Mouse (Mus musculus): ENCODE results near the gene Cd44. TPM values are rescaled to one million over a fixed set of nuclear protein-coding genes. Genes with fewer than 3 reads are reported as not detected.

Cd44 gene
- total RNA-seq, 1 experiment: 14.3 TPM

- no peaks in the 10 kb centered on the region for H3K9me3 ChIP-seq (ENCODE audit: control insufficient read depth, insufficient read depth, low read depth, low read length)
- DNase-seq (ENCODE audit: low read depth, low spot score): no peak
- 0 out of 4 replicates have a peak, but pooled peaks cover 0 to 2% of the 10 kb centered on the region in 2 experiments for H3K4me1 ChIP-seq (ENCODE audit: control insufficient read depth in 2 of 2, insufficient read depth in 2 of 2, low read length in 2 of 2, poor library complexity in 1 of 2)
- H3K9ac ChIP-seq (ENCODE audit: insufficient read depth, low read depth, low read length, poor library complexity, severe bottlenecking): no peak overlapping the region
- no peaks in the 10 kb centered on the region for H3K36me3 ChIP-seq (ENCODE audit: control insufficient read depth, insufficient read depth, low read length, poor library complexity, severe bottlenecking)
- in situ Hi-C loops (cut with MboI; ENCODE audit: low sequenced_read_pairs in 2 of 2, unreplicated experiment in 2 of 2): no loop called here
- no peak overlapping the region for H3K27ac ChIP-seq (ENCODE audit: insufficient read depth, low read depth, low read length, poor library complexity, severe bottlenecking)
- no peak for TF ChIP-seq ZNF384 (IDR thresholded peaks at IDR 0.05; ENCODE audit: low read depth, low read length)
- TF ChIP-seq CHD2 (IDR thresholded peaks at IDR 0.05; ENCODE audit: low read depth, low read length): no peak
- no peak for TF ChIP-seq MAFK (IDR thresholded peaks at IDR 0.05; ENCODE audit: insufficient read depth, low read depth, low read length)
- no peak for TF ChIP-seq HCFC1 (IDR thresholded peaks at IDR 0.05; ENCODE audit: borderline replicate concordance, insufficient read depth, low read length)
- TF ChIP-seq ZC3H11A (IDR thresholded peaks at IDR 0.05; ENCODE audit: borderline replicate concordance, low read depth, low read length): no peak
- H3K4me3 ChIP-seq (ENCODE audit: insufficient read depth in 1 of 2, low read depth in 1 of 2, low read length in 2 of 2, poor library complexity in 1 of 2, severe bottlenecking in 1 of 2): no peak overlapping the region
Observed at GRCm38 (mm10) chr2:102896154-102896553, 5.3 kb downstream of the Cd44 start.

GRCm38 (mm10) chr2:102895197-102895596 is 6.3 kb downstream of the Cd44 start:
- no peaks in the 10 kb centered on the region for H3K9me3 ChIP-seq (ENCODE audit: control insufficient read depth, insufficient read depth, low read depth, low read length)
- no peak overlapping the region for H3K27ac ChIP-seq (ENCODE audit: insufficient read depth, low read depth, low read length, poor library complexity, severe bottlenecking)
- no peak overlapping the region for H3K4me3 ChIP-seq (ENCODE audit: insufficient read depth in 1 of 2, low read depth in 1 of 2, low read length in 2 of 2, poor library complexity in 1 of 2, severe bottlenecking in 1 of 2)
- no peak overlapping the region for H3K9ac ChIP-seq (ENCODE audit: insufficient read depth, low read depth, low read length, poor library complexity, severe bottlenecking)
- no peaks in the 10 kb centered on the region for H3K4me1 ChIP-seq (ENCODE audit: control insufficient read depth in 2 of 2, insufficient read depth in 2 of 2, low read length in 2 of 2, poor library complexity in 1 of 2)
- DNase-seq (ENCODE audit: low read depth, low spot score): no peak
- no peak for TF ChIP-seq ZNF384 (IDR thresholded peaks at IDR 0.05; ENCODE audit: low read depth, low read length)
- TF ChIP-seq MAFK (IDR thresholded peaks at IDR 0.05; ENCODE audit: insufficient read depth, low read depth, low read length): no peak
- TF ChIP-seq CHD2 (IDR thresholded peaks at IDR 0.05; ENCODE audit: low read depth, low read length): no peak
- TF ChIP-seq ZC3H11A (IDR thresholded peaks at IDR 0.05; ENCODE audit: borderline replicate concordance, low read depth, low read length): no peak
- TF ChIP-seq HCFC1 (IDR thresholded peaks at IDR 0.05; ENCODE audit: borderline replicate concordance, insufficient read depth, low read length): no peak
- no peaks in the 10 kb centered on the region for H3K36me3 ChIP-seq (ENCODE audit: control insufficient read depth, insufficient read depth, low read length, poor library complexity, severe bottlenecking)
- in situ Hi-C loops (cut with MboI; ENCODE audit: low sequenced_read_pairs in 2 of 2, unreplicated experiment in 2 of 2): no loop called here

- TF ChIP-seq ZC3H11A (IDR thresholded peaks at IDR 0.05; ENCODE audit: borderline replicate concordance, low read depth, low read length) (no peak), MAFK (IDR thresholded peaks at IDR 0.05; ENCODE audit: insufficient read depth, low read depth, low read length) (no peak), ZNF384 (IDR thresholded peaks at IDR 0.05; ENCODE audit: low read depth, low read length) (no peak), HCFC1 (IDR thresholded peaks at IDR 0.05; ENCODE audit: borderline replicate concordance, insufficient read depth, low read length) (no peak), CHD2 (IDR thresholded peaks at IDR 0.05; ENCODE audit: low read depth, low read length) (no peak)
- Histone ChIP-seq H3K4me3 (ENCODE audit: insufficient read depth in 1 of 2, low read depth in 1 of 2, low read length in 2 of 2, poor library complexity in 1 of 2, severe bottlenecking in 1 of 2) (no peak overlapping the region), H3K9me3 (ENCODE audit: control insufficient read depth, insufficient read depth, low read depth, low read length) (no peaks in the 10 kb centered on the region), H3K27ac (ENCODE audit: insufficient read depth, low read depth, low read length, poor library complexity, severe bottlenecking) (no peak overlapping the region), H3K36me3 (ENCODE audit: control insufficient read depth, insufficient read depth, low read length, poor library complexity, severe bottlenecking) (no peaks in the 10 kb centered on the region), H3K4me1 (ENCODE audit: control insufficient read depth in 2 of 2, insufficient read depth in 2 of 2, low read length in 2 of 2, poor library complexity in 1 of 2) (no peaks in the 10 kb centered on the region), H3K9ac (ENCODE audit: insufficient read depth, low read depth, low read length, poor library complexity, severe bottlenecking) (no peak overlapping the region)
- in situ Hi-C loops (cut with MboI; ENCODE audit: low sequenced_read_pairs in 2 of 2, unreplicated experiment in 2 of 2): no loop called here
- no peak for DNase-seq (ENCODE audit: low read depth, low spot score)
Observed at GRCm38 (mm10) chr2:102894785-102895184, 6.7 kb downstream of the Cd44 start.

- DNase-seq (ENCODE audit: low read depth, low spot score): peak; percentile 42
- Histone ChIP-seq H3K9ac (ENCODE audit: insufficient read depth, low read depth, low read length, poor library complexity, severe bottlenecking) (no peak overlapping the region), H3K27ac (ENCODE audit: insufficient read depth, low read depth, low read length, poor library complexity, severe bottlenecking) (no peak overlapping the region), H3K9me3 (ENCODE audit: control insufficient read depth, insufficient read depth, low read depth, low read length) (no peaks in the 10 kb centered on the region), H3K36me3 (ENCODE audit: control insufficient read depth, insufficient read depth, low read length, poor library complexity, severe bottlenecking) (no peaks in the 10 kb centered on the region), H3K4me1 (ENCODE audit: control insufficient read depth in 2 of 2, insufficient read depth in 2 of 2, low read length in 2 of 2, poor library complexity in 1 of 2) (no peaks in the 10 kb centered on the region), H3K4me3 (ENCODE audit: insufficient read depth in 1 of 2, low read depth in 1 of 2, low read length in 2 of 2, poor library complexity in 1 of 2, severe bottlenecking in 1 of 2) (no peak overlapping the region)
- in situ Hi-C loops (cut with MboI; ENCODE audit: low sequenced_read_pairs in 2 of 2, unreplicated experiment in 2 of 2): no loop called here
- TF ChIP-seq HCFC1 (IDR thresholded peaks at IDR 0.05; ENCODE audit: borderline replicate concordance, insufficient read depth, low read length): no peak
- TF ChIP-seq ZC3H11A (IDR thresholded peaks at IDR 0.05; ENCODE audit: borderline replicate concordance, low read depth, low read length): no peak
- no peak for TF ChIP-seq ZNF384 (IDR thresholded peaks at IDR 0.05; ENCODE audit: low read depth, low read length)
- TF ChIP-seq MAFK (IDR thresholded peaks at IDR 0.05; ENCODE audit: insufficient read depth, low read depth, low read length): no peak
- no peak for TF ChIP-seq CHD2 (IDR thresholded peaks at IDR 0.05; ENCODE audit: low read depth, low read length)
Observed at GRCm38 (mm10) chr2:102888688-102889225, 12.7 kb downstream of the Cd44 start.
